ENCODE assay signal across 11 mouse cellular contexts in genomic region chr1:186567136-186567826, GRCm38 (mm10).
DNase-seq lines count a peak whose midpoint lies in the region; ATAC-seq lines count a peak whose summit lies in the region.
"Had no signal": no experiment of that assay in that cellular context is flagged by ENCODE, and none has a peak within 500 bp of the region (broad histone marks: within the 10 kb centered on the region; RNA-seq: fewer than 3 reads in every experiment).

No protein-coding gene starts in this region.

- no peak overlapping the region for H3K27ac ChIP-seq in hindbrain, embryonic 15.5 days (replicated peaks)
- H3K27ac ChIP-seq in hindbrain, embryonic 12.5 days: no peak overlapping the region
- H3K27ac ChIP-seq in embryonic facial prominence, embryonic 14.5 days (replicated peaks; ENCODE audit: low read depth, low read length): peak overlapping the region; percentile 28; the same call in 1 of the 2 replicates
- H3K27ac ChIP-seq: neural tube, embryonic 12.5 days had no signal

- ATAC-seq in hindbrain, embryonic 15.5 days (ENCODE audit: low FRiP score, low read depth): no peak
- ATAC-seq in hindbrain, embryonic 12.5 days (ENCODE audit: low FRiP score): no peak
- ATAC-seq in embryonic facial prominence, embryonic 14.5 days (ENCODE audit: low read depth): no peak

- no peaks in the 10 kb centered on the region for H3K27me3 ChIP-seq in hindbrain, embryonic 15.5 days
- H3K27me3 ChIP-seq in hindbrain, embryonic 12.5 days: no peaks in the 10 kb centered on the region
- H3K27me3 ChIP-seq in embryonic facial prominence, embryonic 14.5 days (replicated peaks; ENCODE audit: control insufficient read depth, insufficient read depth, low read length): no peaks in the 10 kb centered on the region
- H3K27me3 ChIP-seq: neural tube, embryonic 12.5 days had no signal

- H3K4me2 ChIP-seq in hindbrain, embryonic 15.5 days: peak overlapping the region; percentile 23
- no peak overlapping the region for H3K4me2 ChIP-seq in hindbrain, embryonic 12.5 days (replicated peaks)
- peak overlapping the region; percentile 40 for H3K4me2 ChIP-seq in embryonic facial prominence, embryonic 14.5 days (ENCODE audit: low read depth, low read length)
- H3K4me2 ChIP-seq: liver, embryonic 11.5 days; neural tube, embryonic 12.5 days had no signal

- no peaks in the 10 kb centered on the region; the same call in 1 of the 2 replicates for H3K4me1 ChIP-seq in hindbrain, embryonic 15.5 days (replicated peaks)
- H3K4me1 ChIP-seq in hindbrain, embryonic 12.5 days: peaks cover 7% of the 10 kb centered on the region
- peaks cover 6% of the 10 kb centered on the region; the same call in 1 of the 2 replicates for H3K4me1 ChIP-seq in embryonic facial prominence, embryonic 14.5 days (ENCODE audit: control insufficient read depth, insufficient read depth, low read length)

- no peaks in the 10 kb centered on the region for H3K9me3 ChIP-seq in hindbrain, embryonic 15.5 days
- H3K9me3 ChIP-seq in hindbrain, embryonic 12.5 days (replicated peaks): no peaks in the 10 kb centered on the region
- no peaks in the 10 kb centered on the region for H3K9me3 ChIP-seq in embryonic facial prominence, embryonic 14.5 days (ENCODE audit: control insufficient read depth, low read length)
- H3K9me3 ChIP-seq: neural tube, embryonic 12.5 days had no signal

- no peak overlapping the region for H3K9ac ChIP-seq in hindbrain, embryonic 15.5 days
- no peak overlapping the region for H3K9ac ChIP-seq in hindbrain, embryonic 12.5 days
- H3K9ac ChIP-seq in embryonic facial prominence, embryonic 14.5 days (ENCODE audit: low read depth, low read length): peak overlapping the region; percentile 25; the same call in 1 of the 2 replicates
- H3K9ac ChIP-seq: neural tube, embryonic 12.5 days had no signal

- H3K36me3 ChIP-seq in hindbrain, embryonic 15.5 days: no peaks in the 10 kb centered on the region
- H3K36me3 ChIP-seq in hindbrain, embryonic 12.5 days: no peaks in the 10 kb centered on the region
- no peaks in the 10 kb centered on the region for H3K36me3 ChIP-seq in embryonic facial prominence, embryonic 14.5 days (ENCODE audit: control insufficient read depth, insufficient read depth, low read length)
- H3K36me3 ChIP-seq: neural tube, embryonic 12.5 days had no signal

- peak; percentile 58 for DNase-seq in ES-CJ7 (ENCODE audit: low read depth, low spot score)
- DNase-seq in embryonic facial prominence, embryonic 14.5 days (ENCODE audit: low spot score): no peak
- peak; percentile 39 for DNase-seq in lung, postnatal 10 days
- no peak for DNase-seq in c-Kit-positive CD71-positive TER-119-positive erythroid progenitor cells, embryonic 14.5 days (ENCODE audit: low spot score)
- DNase-seq in spleen, adult 12 weeks (ENCODE audit: low spot score): no peak
- no peak for DNase-seq in kidney, postnatal 14 days
- DNase-seq: kidney, postnatal 36 days had no signal

- H3K4me3 ChIP-seq in hindbrain, embryonic 15.5 days: no peak overlapping the region
- H3K4me3 ChIP-seq in hindbrain, embryonic 12.5 days: no peak overlapping the region
- peak overlapping the region; percentile 10; the same call in 1 of the 2 replicates for H3K4me3 ChIP-seq in embryonic facial prominence, embryonic 14.5 days (ENCODE audit: low read depth, low read length)
- H3K4me3 ChIP-seq: neural tube, embryonic 12.5 days had no signal

- WGBS in hindbrain, embryonic 15.5 days: 20% methylated on average over 15 of the region's 15 CpGs
- WGBS in hindbrain, embryonic 12.5 days: 23% methylated on average over 15 of the region's 15 CpGs
- WGBS in embryonic facial prominence, embryonic 14.5 days: 14% methylated on average over 15 of the region's 15 CpGs

Comparison
In these comparisons a context has a peak if more than half of its experiments do, and no peak if none do; other contexts are left out.
1. DNase-seq: peak in ES-CJ7 (single experiment) and lung, postnatal 10 days (single experiment); none in embryonic facial prominence, embryonic 14.5 days (single experiment), c-Kit-positive CD71-positive TER-119-positive erythroid progenitor cells, embryonic 14.5 days (single experiment), spleen, adult 12 weeks (single experiment) and kidney, postnatal 14 days (single experiment).